Mouse (Mus musculus): Measurements from ENCODE around the gene 4931414P19Rik. TPM values are rescaled to one million over a fixed set of nuclear protein-coding genes. Genes with fewer than 3 reads are reported as not detected.
A peak's percentile ranks its signal among the peaks of the same experiment; 100 is the strongest.

4931414P19Rik gene
- polyA plus RNA-seq, 1 experiment from 2014 or later, result 8.3 TPM

DNA sequence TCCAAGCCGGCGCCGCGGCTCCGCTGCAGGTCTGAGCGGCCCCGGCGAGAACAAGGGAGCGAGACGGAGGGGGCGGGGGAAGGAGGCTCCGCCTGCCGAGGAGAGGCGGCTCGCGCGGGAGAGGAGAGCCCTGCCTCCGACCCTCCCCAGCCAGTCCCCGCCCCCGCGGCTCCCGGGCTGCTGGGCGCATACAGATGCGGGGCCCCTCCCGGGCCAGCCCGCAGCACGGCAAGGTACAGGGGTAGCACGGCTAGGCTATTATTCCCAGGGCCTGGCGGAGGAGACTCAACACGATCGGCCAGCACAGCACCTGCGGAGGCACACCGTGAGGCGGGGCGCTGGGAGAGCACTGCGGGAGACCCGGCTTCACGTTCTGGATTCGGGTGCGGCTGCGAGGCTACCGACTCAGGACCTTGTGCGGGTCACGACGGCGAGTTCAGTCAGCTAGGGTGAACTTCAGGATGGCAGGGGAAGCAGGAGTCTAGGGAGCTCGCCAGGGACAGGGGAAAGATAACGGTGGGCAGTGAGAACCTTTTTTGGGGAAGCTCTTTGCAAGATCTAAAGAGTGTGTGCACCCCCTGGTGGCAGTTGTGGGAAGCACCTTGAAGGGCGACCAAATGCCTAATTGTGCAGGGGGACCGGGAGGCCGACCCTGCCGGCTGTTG lies 35.6 kb upstream of the 4931414P19Rik start, which contains the start of gene Cdh24:
Cdh24 (minus strand) TSS at position 60 of the 665 bp plus-strand sequence.
- under 1% methylated on average over 52 of the region's 52 CpGs for WGBS

DNA sequence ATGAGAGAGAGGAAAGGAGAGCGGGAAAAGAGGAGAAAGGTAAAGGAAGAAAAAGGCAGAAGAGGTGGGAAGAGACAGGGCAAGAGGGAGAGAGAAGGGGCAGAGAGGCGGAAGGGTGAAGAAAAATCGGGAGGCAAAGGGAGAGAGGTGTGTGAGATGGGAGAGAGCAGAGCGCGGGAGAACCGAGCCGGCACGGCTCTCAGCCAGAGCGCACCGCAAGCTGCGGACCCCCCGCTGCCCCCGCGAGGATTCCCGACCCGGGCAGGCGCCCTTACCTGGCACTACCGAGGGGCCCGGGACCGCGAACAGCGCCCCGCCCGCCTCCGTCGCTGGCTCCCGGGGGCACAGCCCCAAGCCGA lies 35.1 kb upstream of the 4931414P19Rik start, which contains the start of gene Gm17606:
Gm17606 (plus strand) TSS at position 7 of the 359 bp plus-strand sequence.
- Histone ChIP-seq H3K9ac (peak within 1 kb of the TSS; percentile 93), H3K27ac (peak within 1 kb of the TSS; percentile 92), H3K4me3 (peak within 1 kb of the TSS; percentile 72), H3K36me3 (ENCODE audit: poor library complexity, severe bottlenecking) (peaks cover 67% of the 10 kb centered on the region), H3K9me3 (replicated peaks) (no peaks in the 10 kb centered on the region), H3K4me2 (peak within 1 kb of the TSS; percentile 93), H3K4me1 (peaks cover 31% of the 10 kb centered on the region), H3K27me3 (no peaks in the 10 kb centered on the region)
- no peak for ATAC-seq
- WGBS, result 0% methylated on average over 5 of the region's 28 CpGs

More for the DNA sequence above, 35.6 kb upstream of the 4931414P19Rik start, which contains the start of gene Cdh24:
- Histone ChIP-seq H3K4me1 (peaks cover 31% of the 10 kb centered on the region), H3K9me3 (replicated peaks) (no peaks in the 10 kb centered on the region), H3K36me3 (ENCODE audit: poor library complexity, severe bottlenecking) (peaks cover 67% of the 10 kb centered on the region), H3K4me3 (peak within 1 kb of the TSS; percentile 72), H3K4me2 (peak within 1 kb of the TSS; percentile 93), H3K9ac (peak within 1 kb of the TSS; percentile 93), H3K27ac (peak within 1 kb of the TSS; percentile 92), H3K27me3 (no peaks in the 10 kb centered on the region)
- ATAC-seq, result peak; percentile 94

DNA sequence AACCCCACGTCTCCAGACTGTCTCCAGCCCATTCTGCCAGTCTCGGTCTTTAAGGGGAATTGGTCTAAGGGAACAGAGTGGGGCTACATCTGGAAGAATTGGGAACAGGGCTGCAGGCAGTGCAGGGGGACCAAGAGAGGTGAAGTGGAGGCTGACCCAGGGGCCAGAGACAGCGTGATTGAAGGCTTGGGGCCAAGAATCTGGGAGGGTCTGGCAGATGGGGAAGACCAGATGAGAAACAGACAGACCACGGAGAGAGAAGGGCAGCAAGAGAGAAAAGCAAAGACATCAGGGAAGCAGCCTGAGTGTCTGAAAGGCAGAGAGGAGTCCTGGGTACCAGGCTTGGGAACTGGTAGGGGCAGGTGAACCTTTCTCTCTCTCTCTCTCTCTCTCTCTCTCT lies 34.3 kb upstream of the 4931414P19Rik start:
- no peak overlapping the region for H3K27ac ChIP-seq

DNA sequence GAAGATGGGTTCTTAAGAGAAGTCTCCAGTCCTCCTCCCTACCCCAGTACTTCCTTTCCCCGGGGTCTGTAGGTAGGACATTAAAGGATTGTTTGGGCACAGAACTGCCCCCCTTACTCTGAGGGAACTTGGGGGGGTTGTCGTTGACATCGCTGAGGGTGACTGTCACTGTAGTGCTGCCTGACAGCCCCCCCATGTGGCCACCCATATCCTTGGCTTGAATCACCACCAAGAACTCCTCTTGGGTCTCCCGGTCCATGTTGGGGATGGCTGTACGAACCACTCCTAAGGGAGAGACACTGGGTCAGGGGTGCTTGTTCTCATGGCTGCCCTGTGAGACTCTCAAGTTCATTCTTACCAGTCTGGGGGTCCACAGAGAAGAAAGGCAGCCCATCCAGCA lies 32.4 kb upstream of the 4931414P19Rik start:
- ATAC-seq, result no peak

More for the DNA sequence above, 34.3 kb upstream of the 4931414P19Rik start:
- Histone ChIP-seq H3K9me3 (replicated peaks) (no peaks in the 10 kb centered on the region), H3K9ac (peak overlapping the region; percentile 93), H3K27me3 (no peaks in the 10 kb centered on the region), H3K4me2 (peak overlapping the region; percentile 93), H3K4me3 (peak overlapping the region; percentile 72), H3K36me3 (ENCODE audit: poor library complexity, severe bottlenecking) (peaks cover 64% of the 10 kb centered on the region), H3K4me1 (peaks cover 31% of the 10 kb centered on the region)
- WGBS, result 14% methylated on average over 4 of the region's 4 CpGs
- no peak for ATAC-seq

DNA sequence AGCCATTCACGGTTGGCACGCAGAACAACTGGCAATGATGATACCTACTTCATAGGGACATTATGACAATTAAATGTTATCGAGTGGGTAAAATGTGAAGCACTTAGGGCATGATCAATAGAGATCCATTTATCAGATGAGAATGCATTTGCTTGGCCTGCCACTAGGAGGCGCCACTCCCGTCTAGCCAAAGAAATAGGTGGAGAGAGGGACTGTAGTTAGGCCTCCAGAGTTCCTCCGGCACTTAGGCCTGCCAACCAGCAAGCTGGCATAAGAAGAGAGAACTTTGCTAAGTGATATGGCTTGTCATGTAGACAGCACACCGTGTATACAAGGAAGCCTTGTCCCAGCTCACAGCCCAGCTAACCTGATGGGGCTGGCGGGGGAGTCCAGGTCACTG lies 31.2 kb upstream of the 4931414P19Rik start:
- H3K27me3 ChIP-seq, result no peaks in the 10 kb centered on the region
- H3K4me1 ChIP-seq, result peaks cover 27% of the 10 kb centered on the region
- H3K4me2 ChIP-seq, result no peak overlapping the region
- ATAC-seq, result no peak
- no peak overlapping the region for H3K27ac ChIP-seq
- no peak overlapping the region for H3K9ac ChIP-seq
- no peak overlapping the region for H3K4me3 ChIP-seq
- no peaks in the 10 kb centered on the region for H3K9me3 ChIP-seq (replicated peaks)
- WGBS, result 51% methylated on average over 8 of the region's 8 CpGs
- H3K36me3 ChIP-seq (ENCODE audit: poor library complexity, severe bottlenecking), result peaks cover 62% of the 10 kb centered on the region

More for the DNA sequence above, 32.4 kb upstream of the 4931414P19Rik start:
- Histone ChIP-seq H3K4me3 (no peak overlapping the region), H3K27ac (no peak overlapping the region), H3K36me3 (ENCODE audit: poor library complexity, severe bottlenecking) (peaks cover 61% of the 10 kb centered on the region), H3K4me1 (peaks cover 31% of the 10 kb centered on the region), H3K9ac (no peak overlapping the region), H3K9me3 (replicated peaks) (no peaks in the 10 kb centered on the region), H3K27me3 (no peaks in the 10 kb centered on the region), H3K4me2 (no peak overlapping the region)
- WGBS, result 81% methylated on average over 5 of the region's 5 CpGs

DNA sequence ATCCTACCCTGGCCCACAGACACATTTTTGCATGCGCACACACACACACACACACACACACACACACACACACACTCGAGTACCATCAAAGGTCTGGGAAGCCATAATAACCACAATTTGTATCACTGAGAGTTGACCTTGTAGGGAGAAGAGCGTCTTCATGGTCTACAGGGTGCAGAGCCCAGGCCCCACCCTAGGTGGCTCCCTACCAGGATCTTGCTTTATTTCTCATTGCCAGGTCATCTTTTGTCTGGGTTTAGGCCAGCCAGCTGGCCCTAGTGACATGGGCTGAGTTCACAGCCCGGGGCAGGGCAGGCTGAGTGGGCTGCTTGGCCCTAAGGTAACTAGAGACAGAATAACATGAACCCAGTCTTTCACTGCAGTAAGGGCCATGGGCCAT lies 28.4 kb upstream of the 4931414P19Rik start:
- Histone ChIP-seq H3K36me3 (ENCODE audit: poor library complexity, severe bottlenecking) (peaks cover 86% of the 10 kb centered on the region), H3K9ac (no peak overlapping the region), H3K9me3 (replicated peaks) (no peaks in the 10 kb centered on the region), H3K27me3 (no peaks in the 10 kb centered on the region), H3K4me1 (peaks cover 10% of the 10 kb centered on the region), H3K27ac (no peak overlapping the region), H3K4me2 (no peak overlapping the region), H3K4me3 (no peak overlapping the region)
- no peak for ATAC-seq
- WGBS, result 90% methylated on average over 4 of the region's 4 CpGs

DNA sequence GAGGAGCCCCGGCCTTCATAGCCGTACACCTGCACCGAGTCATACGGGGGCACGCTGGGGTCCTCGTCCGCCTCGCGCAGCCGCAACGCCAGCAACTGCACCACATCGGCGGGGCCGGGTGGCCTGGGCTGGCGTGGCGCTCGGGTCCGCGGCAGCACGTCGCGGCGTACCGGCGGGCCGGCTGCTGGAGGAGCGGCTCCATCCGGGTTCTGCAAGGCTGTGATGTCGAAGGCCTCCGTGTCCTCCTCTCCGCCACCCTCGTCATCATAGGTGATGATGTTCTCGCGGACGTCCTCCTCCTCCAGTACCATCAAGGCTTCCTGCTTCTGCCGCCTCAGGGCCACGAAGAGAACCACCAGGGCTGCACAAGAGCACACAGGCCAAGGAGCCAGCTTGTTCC lies 26.5 kb upstream of the 4931414P19Rik start:
- no peak overlapping the region for H3K9ac ChIP-seq
- ATAC-seq, result no peak; the same call in 1 of the 2 replicates
- peaks cover 70% of the 10 kb centered on the region for H3K36me3 ChIP-seq (ENCODE audit: poor library complexity, severe bottlenecking)
- no peak overlapping the region for H3K27ac ChIP-seq
- H3K4me1 ChIP-seq, result no peaks in the 10 kb centered on the region
- no peaks in the 10 kb centered on the region for H3K9me3 ChIP-seq (replicated peaks)
- H3K4me3 ChIP-seq, result no peak overlapping the region
- H3K4me2 ChIP-seq, result no peak overlapping the region
- no peaks in the 10 kb centered on the region for H3K27me3 ChIP-seq
- WGBS, result 91% methylated on average over 37 of the region's 37 CpGs

DNA sequence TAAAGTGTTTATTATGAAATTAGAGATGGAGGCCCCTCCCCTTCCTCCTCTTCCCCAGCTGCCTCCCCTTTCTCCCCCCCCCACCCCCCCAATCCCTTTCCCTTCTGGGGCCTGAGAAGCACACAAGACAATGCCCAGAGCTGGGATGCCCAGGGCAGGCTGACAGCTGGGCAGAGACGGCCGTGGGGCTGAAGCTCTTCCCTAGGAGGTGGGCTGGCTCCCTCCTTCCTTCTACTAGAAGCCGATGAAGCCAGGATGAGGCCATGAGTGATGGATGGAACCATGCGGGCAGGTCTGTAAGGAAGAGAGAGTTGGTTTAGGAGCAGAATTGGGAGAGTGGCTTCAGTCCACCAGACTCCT lies 25.4 kb upstream of the 4931414P19Rik start:
- Histone ChIP-seq H3K9ac (no peak overlapping the region; the same call in 1 of the 2 replicates), H3K27me3 (no peaks in the 10 kb centered on the region), H3K4me3 (no peak overlapping the region), H3K9me3 (replicated peaks) (no peaks in the 10 kb centered on the region), H3K4me1 (no peaks in the 10 kb centered on the region), H3K4me2 (no peak overlapping the region), H3K36me3 (ENCODE audit: poor library complexity, severe bottlenecking) (peaks cover 61% of the 10 kb centered on the region), H3K27ac (0 out of 2 replicates have a peak overlapping the region, but pooled peaks have one; percentile 31)
- WGBS, result 68% methylated on average over 4 of the region's 4 CpGs
- no peak for ATAC-seq

DNA sequence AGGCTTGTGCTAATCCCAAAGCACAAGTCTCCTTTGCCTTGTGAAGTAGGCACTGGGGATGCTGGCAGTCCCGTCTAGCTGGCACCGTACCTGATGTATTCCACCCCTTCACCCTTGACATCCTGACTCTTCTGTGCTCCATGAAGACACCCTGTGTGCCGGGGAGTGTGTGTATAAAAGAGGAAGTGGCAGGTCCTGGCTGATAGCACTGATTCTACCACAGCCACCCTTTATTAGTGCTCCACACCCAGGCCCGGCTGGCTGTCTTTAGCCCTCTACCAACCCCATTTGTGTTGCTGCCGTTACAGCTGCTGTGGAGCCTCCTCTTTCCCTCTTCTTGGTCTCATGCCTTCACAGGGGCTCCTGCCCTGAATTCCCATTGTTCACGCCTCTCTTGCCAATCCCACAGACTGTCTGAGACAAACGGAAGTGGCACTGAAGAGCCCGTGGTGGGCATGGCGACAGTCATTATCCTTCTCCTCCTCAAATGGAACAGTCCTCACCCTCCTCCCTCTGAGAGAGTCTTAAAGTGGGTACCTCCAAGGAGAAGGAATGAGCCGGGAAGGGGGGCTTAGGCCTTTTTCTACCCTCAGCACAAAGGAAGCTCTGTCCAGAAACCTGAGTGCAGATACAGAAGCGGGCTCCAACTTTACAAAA lies 24.9 kb upstream of the 4931414P19Rik start:
- Histone ChIP-seq H3K4me1 (no peaks in the 10 kb centered on the region), H3K4me2 (no peak overlapping the region), H3K9me3 (replicated peaks) (no peaks in the 10 kb centered on the region), H3K27me3 (no peaks in the 10 kb centered on the region), H3K9ac (no peak overlapping the region; the same call in 1 of the 2 replicates), H3K27ac (peak overlapping the region; percentile 31; the same call in 1 of the 2 replicates), H3K4me3 (no peak overlapping the region), H3K36me3 (ENCODE audit: poor library complexity, severe bottlenecking) (peaks cover 56% of the 10 kb centered on the region)
- 71% methylated on average over 11 of the region's 11 CpGs for WGBS
- ATAC-seq, result 0 out of 2 replicates have a peak, but pooled peaks have one; percentile 25

DNA sequence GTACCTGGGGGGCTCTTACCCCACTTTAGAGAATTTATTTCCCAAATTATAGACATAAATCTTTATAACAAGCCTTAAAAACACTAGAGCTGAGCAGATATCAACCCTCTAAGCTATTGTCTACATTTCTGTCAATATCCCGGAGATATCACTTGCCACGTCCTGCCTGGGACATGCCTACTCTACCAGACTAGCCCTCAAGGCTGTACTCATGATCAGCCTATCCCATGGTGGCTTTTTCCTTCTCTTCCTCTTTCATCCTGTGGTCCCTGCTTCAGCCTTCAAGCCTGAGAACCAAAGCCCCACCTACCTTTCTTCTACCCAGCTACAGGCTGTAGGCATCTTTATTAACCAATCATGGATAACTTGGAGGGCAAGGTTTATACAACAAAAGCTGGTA lies 24.0 kb upstream of the 4931414P19Rik start:
- Histone ChIP-seq H3K4me1 (no peaks in the 10 kb centered on the region), H3K4me2 (no peak overlapping the region), H3K36me3 (ENCODE audit: poor library complexity, severe bottlenecking) (peaks cover 50% of the 10 kb centered on the region), H3K27ac (no peak overlapping the region), H3K4me3 (no peak overlapping the region), H3K27me3 (no peaks in the 10 kb centered on the region), H3K9me3 (replicated peaks) (no peaks in the 10 kb centered on the region), H3K9ac (no peak overlapping the region)
- no peak for ATAC-seq
- 91% methylated on average over 2 of the region's 2 CpGs for WGBS

DNA sequence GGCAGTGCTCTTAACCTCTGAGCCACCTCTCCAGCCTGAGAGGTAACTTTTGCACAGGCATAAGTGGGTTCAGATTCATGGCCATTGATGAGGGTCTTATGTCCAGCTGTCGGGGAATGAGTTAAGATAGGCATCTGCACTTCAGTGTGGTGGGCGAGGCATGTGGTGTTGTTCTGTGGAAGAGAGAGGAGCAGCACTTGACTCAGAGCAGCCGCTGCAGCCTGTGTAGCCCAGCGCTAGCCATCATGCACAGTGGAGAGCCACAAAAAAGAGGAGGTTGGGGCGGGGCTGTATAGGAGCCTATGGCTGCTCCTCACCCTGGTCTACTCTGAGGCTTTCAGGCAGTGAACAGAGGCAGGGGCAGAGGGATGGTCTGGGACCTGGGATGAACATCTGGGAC lies 22.3 kb upstream of the 4931414P19Rik start:
- no peak for ATAC-seq
- WGBS, result 75% methylated on average over 5 of the region's 5 CpGs
- H3K27ac ChIP-seq, result no peak overlapping the region

DNA sequence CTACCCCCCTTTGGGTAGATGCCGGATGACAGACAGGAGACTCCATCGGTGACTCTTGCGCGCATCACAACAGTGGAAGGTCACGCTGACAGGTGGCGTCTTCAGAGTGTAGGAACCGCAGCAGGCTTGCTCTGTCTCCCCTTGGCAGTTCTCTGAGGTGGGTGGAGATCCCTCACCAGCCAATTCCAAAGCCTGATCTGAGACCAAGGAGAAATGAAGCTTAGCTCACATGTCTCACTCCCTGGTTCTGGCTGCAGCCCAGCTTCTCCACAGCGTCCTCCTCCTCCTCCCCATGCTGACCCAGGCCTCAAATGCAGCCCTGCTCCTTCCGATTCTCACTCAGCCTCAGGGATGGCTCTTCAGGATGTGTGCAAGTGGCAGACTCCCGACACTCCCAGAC lies 19.2 kb upstream of the 4931414P19Rik start:
- H3K36me3 ChIP-seq (ENCODE audit: poor library complexity, severe bottlenecking), result peaks cover 4% of the 10 kb centered on the region; the same call in 1 of the 2 replicates
- no peak overlapping the region; the same call in 1 of the 2 replicates for H3K9ac ChIP-seq
- no peak overlapping the region for H3K27ac ChIP-seq
- WGBS, result 76% methylated on average over 10 of the region's 10 CpGs
- no peaks in the 10 kb centered on the region for H3K4me1 ChIP-seq
- H3K4me3 ChIP-seq, result no peak overlapping the region
- H3K9me3 ChIP-seq (replicated peaks), result no peaks in the 10 kb centered on the region
- no peak overlapping the region for H3K4me2 ChIP-seq
- no peaks in the 10 kb centered on the region for H3K27me3 ChIP-seq
- ATAC-seq, result no peak

More for the DNA sequence above, 22.3 kb upstream of the 4931414P19Rik start:
- Histone ChIP-seq H3K4me3 (no peak overlapping the region), H3K4me2 (no peak overlapping the region), H3K4me1 (no peaks in the 10 kb centered on the region), H3K9ac (no peak overlapping the region), H3K36me3 (ENCODE audit: poor library complexity, severe bottlenecking) (peaks cover 35% of the 10 kb centered on the region), H3K27me3 (no peaks in the 10 kb centered on the region), H3K9me3 (replicated peaks) (no peaks in the 10 kb centered on the region)
